Mouse (Mus musculus) ES-E14 (cell line): ENCODE measurements around the gene Olfr1045. TPM values are rescaled to one million over a fixed set of nuclear protein-coding genes. Genes with fewer than 3 reads are reported as not detected.

ENCODE experiments used
- DNase-seq: peaks from one replicate; pipeline ENCODE4 v3.0.0-alpha.2; 2013; ENCODE audit warnings: low read depth, low spot score
- H3K27ac ChIP-seq: 2 replicates; pipeline ENCODE4 v1.5.1; 2012; ENCODE audit warnings: low read depth, mild to moderate bottlenecking, low read length, moderate library complexity, mixed read lengths; ENCODE audit not compliant: poor library complexity, insufficient read depth, severe bottlenecking
- H3K36me3 ChIP-seq: 2 replicates; pipeline ENCODE4 v1.6.1; 2012; ENCODE audit warnings: mild to moderate bottlenecking, low read length, moderate library complexity, mixed read lengths; ENCODE audit not compliant: control insufficient read depth, poor library complexity, insufficient read depth, severe bottlenecking
- H3K4me1 ChIP-seq, 2 experiments: fragments of 150-350 bp in 1 of 2; sonication (generic) in 1 of 2; 2 replicates each; pipeline ENCODE4 v1.6.1; 2012; ENCODE audit warnings: low read length in 2 of 2, mild to moderate bottlenecking in 1 of 2, mixed read lengths in 1 of 2; ENCODE audit not compliant: control insufficient read depth in 2 of 2, insufficient read depth in 2 of 2, poor library complexity in 1 of 2
- H3K4me3 ChIP-seq, 2 experiments: fragments of 150-350 bp in 1 of 2; sonication (generic) in 1 of 2; 2 replicates each; pipeline ENCODE4 v1.5.1; 2012; ENCODE audit warnings: low read length in 2 of 2, low read depth in 1 of 2, mild to moderate bottlenecking in 1 of 2, mixed read lengths in 1 of 2; ENCODE audit not compliant: insufficient read depth in 1 of 2, poor library complexity in 1 of 2, severe bottlenecking in 1 of 2
- H3K9ac ChIP-seq: 2 replicates; pipeline ENCODE4 v1.6.1; 2012; ENCODE audit warnings: low read depth, mild to moderate bottlenecking, low read length, mixed read lengths; ENCODE audit not compliant: poor library complexity, insufficient read depth, severe bottlenecking
- H3K9me3 ChIP-seq: fragments of 150-350 bp; sonication (generic); 2 replicates; pipeline ENCODE4 v1.6.1; 2012; ENCODE audit warnings: low read depth, mild to moderate bottlenecking, low read length; ENCODE audit not compliant: control insufficient read depth, insufficient read depth
- CHD2 ChIP-seq: IDR thresholded peaks from 2 replicates; pipeline ENCODE4 v1.6.1; 2014; ENCODE audit warnings: mild to moderate bottlenecking, low read depth, low read length, inconsistent platforms
- HCFC1 ChIP-seq: IDR thresholded peaks from 2 replicates; pipeline ENCODE4 v1.6.1; 2012; ENCODE audit warnings: low read length, inconsistent platforms, borderline replicate concordance; ENCODE audit not compliant: insufficient read depth
- MAFK ChIP-seq: IDR thresholded peaks from 2 replicates; pipeline ENCODE4 v1.6.1; 2014; ENCODE audit warnings: mild to moderate bottlenecking, low read depth, low read length, inconsistent platforms; ENCODE audit not compliant: insufficient read depth
- ZC3H11A ChIP-seq: IDR thresholded peaks from 2 replicates; pipeline ENCODE4 v1.6.1; 2012; ENCODE audit warnings: low read depth, mild to moderate bottlenecking, inconsistent platforms, low read length, borderline replicate concordance
- ZNF384 ChIP-seq: IDR thresholded peaks from 2 replicates; pipeline ENCODE4 v1.6.1; 2012; ENCODE audit warnings: low read depth, low read length, inconsistent platforms
- in situ Hi-C, 2 experiments: fragments of 600-800 bp; cut with MboI; formaldehyde crosslinking; loops; one replicate each; pipeline ENCODE4 v1.15.1; 2025; ENCODE audit warnings: low sequenced_read_pairs in 2 of 2, inconsistent platforms in 1 of 2; ENCODE audit not compliant: unreplicated experiment in 2 of 2
- total RNA-seq: library from RNA; depleted of rRNA; stranded (reverse); fragments of 300-350 nt; gene quantifications from 2 replicates; pipeline ENCODE4 v1.2.3, GENCODE M21; 2012; rRNA removed

Gene Olfr1045
- not detected in 2 replicates for total RNA-seq

DNA sequence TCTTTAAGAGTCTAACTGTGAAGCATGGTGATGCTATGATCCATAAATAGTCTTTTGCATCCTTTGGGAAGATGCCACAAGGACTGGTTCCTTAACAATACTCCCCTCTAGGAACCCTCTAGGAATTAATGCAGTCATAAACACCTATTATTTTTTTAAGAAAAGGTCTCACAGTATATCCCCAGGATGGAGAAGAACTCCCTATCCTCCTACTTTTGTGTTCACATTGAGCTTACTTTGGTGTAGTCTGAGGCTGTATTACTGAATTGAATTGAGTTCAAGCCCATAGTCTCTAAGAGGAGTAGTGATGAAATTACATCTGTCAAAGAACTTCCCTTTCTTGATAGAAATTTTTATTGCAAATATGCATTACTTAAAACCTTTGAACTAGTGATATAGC, at the start of gene Olfr1045:
Olfr1045 (minus strand) TSS at position 101 of the 400 bp plus-strand sequence.
- Histone ChIP-seq H3K9ac (no peak within 1 kb of the TSS), H3K9me3 (no peaks in the 10 kb centered on the region), H3K36me3 (no peaks in the 10 kb centered on the region), H3K4me1 (no peaks in the 10 kb centered on the region), H3K4me3 (no peak within 1 kb of the TSS), H3K27ac (no peak within 1 kb of the TSS)
- in situ Hi-C loops: no loop called here
- DNase-seq: no peak
- TF ChIP-seq CHD2 (no peak), MAFK (no peak), ZNF384 (no peak), HCFC1 (no peak), ZC3H11A (no peak)

DNA sequence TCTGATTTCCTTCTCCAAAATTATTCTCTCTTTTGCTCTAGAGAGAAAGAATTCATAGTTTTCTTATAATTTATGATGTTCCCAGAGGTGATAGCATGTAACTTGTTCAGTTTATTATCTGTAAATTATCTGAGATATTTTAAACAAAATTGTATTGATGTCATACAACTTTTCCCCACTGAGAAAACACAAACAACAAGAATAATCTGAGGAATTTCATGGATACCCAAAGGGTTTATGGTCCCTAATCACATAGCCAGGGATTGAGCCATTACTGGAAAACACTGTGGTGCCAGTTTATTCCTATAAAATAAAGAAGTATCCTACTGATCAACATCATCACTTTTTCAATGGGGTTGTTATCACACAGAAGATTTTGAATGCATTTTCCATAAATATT, 37.4 kb upstream of the Olfr1045 start, which contains the start of gene Olfr1048:
Olfr1048 (minus strand) TSS at position 101 of the 400 bp plus-strand sequence.
- no peaks in the 10 kb centered on the region for H3K36me3 ChIP-seq
- no peak for TF ChIP-seq MAFK
- TF ChIP-seq ZNF384: no peak
- no peak for TF ChIP-seq ZC3H11A
- TF ChIP-seq CHD2: no peak
- no peak for TF ChIP-seq HCFC1
- H3K9me3 ChIP-seq: no peaks in the 10 kb centered on the region
- no peaks in the 10 kb centered on the region for H3K4me1 ChIP-seq
- DNase-seq: no peak
- no peak within 1 kb of the TSS for H3K27ac ChIP-seq
- no peak within 1 kb of the TSS for H3K4me3 ChIP-seq
- no peak within 1 kb of the TSS for H3K9ac ChIP-seq
- in situ Hi-C loops: no loop called here

DNA sequence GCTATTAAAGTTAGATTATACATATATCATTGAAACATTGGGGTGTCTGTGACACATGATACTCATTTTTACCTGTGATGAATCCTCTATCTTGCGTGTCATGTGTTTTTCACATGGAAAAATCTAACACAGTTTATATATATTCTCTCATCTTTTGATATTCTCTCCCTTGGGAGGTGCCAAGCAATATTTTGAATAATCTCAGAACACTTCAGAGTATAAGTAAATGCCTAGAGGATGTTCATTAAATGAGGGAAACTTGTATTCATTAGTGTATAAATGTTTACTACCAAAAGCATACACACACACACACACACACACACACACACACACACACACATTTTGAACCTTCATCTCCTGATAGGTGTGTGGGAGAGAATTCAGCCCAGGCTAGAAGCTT, 28.5 kb upstream of the Olfr1045 start, which contains the start of gene Olfr1047:
Olfr1047 (minus strand) TSS at position 101 of the 400 bp plus-strand sequence.
- in situ Hi-C loops: no loop called here
- no peak within 1 kb of the TSS for H3K27ac ChIP-seq

DNA sequence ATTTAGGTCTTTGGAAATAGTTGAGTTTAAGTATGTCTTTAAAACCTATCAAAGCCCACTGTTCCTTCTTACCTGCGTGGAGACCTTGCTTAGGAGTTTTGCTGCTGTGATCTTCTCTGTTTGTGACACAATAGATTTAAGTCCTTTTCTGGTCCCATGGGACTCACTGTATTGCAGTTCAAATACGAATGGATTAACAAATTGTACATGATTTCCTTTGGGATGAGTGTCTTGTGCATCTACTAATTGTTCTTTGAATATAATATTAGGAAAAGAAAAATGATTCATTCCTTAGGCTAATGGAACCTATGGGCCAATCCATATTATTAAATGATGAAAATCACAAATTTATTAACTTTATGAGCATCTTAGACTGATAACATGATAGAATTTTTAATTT, 16.4 kb upstream of the Olfr1045 start, which contains the start of gene Olfr1046:
Olfr1046 (minus strand) TSS at position 101 of the 400 bp plus-strand sequence.
- no peak within 1 kb of the TSS for H3K27ac ChIP-seq
- H3K4me1 ChIP-seq: no peaks in the 10 kb centered on the region
- no peak for DNase-seq
- H3K36me3 ChIP-seq: no peaks in the 10 kb centered on the region
- H3K9me3 ChIP-seq: no peaks in the 10 kb centered on the region
- no peak within 1 kb of the TSS for H3K4me3 ChIP-seq
- TF ChIP-seq ZNF384: no peak
- TF ChIP-seq HCFC1: no peak
- TF ChIP-seq CHD2: no peak
- TF ChIP-seq ZC3H11A: no peak
- TF ChIP-seq MAFK: no peak
- H3K9ac ChIP-seq: no peak within 1 kb of the TSS
- in situ Hi-C loops: no loop called here

More for the DNA sequence above, 28.5 kb upstream of the Olfr1045 start, which contains the start of gene Olfr1047:
- Histone ChIP-seq H3K4me1 (no peaks in the 10 kb centered on the region), H3K9ac (no peak within 1 kb of the TSS), H3K9me3 (no peaks in the 10 kb centered on the region), H3K36me3 (no peaks in the 10 kb centered on the region), H3K4me3 (no peak within 1 kb of the TSS)
- no peak for DNase-seq
- no peak for TF ChIP-seq MAFK
- no peak for TF ChIP-seq HCFC1
- TF ChIP-seq ZNF384: no peak
- TF ChIP-seq CHD2: no peak
- TF ChIP-seq ZC3H11A: no peak

DNA sequence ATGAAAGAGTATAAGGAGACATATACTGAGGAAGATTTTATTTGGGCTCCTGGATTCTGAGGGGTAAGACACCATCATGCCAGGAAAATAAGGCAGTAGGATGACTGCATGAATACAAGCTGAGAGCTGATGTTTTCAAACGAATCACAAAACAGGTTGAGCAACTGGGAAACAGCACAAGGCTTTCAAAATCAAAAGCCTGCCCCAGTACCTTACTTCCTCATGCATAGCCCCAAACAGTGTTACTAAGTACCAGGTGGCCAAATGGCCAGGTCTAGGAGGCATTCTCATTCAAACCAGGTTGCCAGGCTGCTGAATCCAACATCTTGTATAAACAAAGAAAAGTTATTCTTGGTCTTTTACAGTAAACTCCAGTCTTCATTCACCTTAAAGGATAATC, 6.9 kb downstream of the Olfr1045 start:
- no peak overlapping the region for H3K27ac ChIP-seq
- H3K36me3 ChIP-seq: no peaks in the 10 kb centered on the region
- no peaks in the 10 kb centered on the region for H3K9me3 ChIP-seq
- no peak for TF ChIP-seq MAFK
- TF ChIP-seq HCFC1: no peak
- TF ChIP-seq ZNF384: no peak
- no peak for TF ChIP-seq CHD2
- TF ChIP-seq ZC3H11A: no peak
- DNase-seq: no peak
- H3K4me3 ChIP-seq: no peak overlapping the region
- in situ Hi-C loops: no loop called here
- H3K4me1 ChIP-seq: no peaks in the 10 kb centered on the region
- no peak overlapping the region for H3K9ac ChIP-seq
